Mouse (Mus musculus) embryo, embryonic 10 days (tissue): Measurements from ENCODE around the gene Acmsd.

ENCODE experiments used
- DNase-seq: peaks from one replicate; pipeline ENCODE4 v3.0.0-alpha.2; 2015; ENCODE audit warnings: low spot score

Gene Acmsd

DNA sequence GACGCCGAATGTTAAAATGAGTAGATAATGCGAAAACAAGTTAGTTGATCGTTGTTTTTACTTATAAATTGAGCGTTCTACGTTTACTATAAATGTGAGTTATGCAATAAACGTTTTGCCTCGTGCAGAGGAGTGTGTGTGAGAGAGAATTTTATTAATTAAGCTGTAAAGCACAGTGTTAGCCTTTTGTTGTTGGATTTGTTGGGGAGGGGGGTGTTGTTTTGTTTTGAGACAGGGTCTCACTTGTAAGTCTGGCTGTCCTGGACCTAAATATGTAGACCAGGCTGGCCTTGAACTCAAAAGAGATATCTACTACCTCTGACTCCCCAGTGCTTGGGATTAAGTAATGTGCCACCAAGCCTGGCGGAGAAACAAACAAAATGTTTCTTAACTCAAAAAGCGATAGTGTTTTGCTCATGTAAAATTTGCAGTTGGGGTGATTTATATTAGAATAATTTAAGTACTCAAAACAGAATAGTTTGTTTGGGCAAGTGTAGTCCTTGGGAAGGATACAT is 46.0 kb downstream of the Acmsd start:
- DNase-seq, result no peak

DNA sequence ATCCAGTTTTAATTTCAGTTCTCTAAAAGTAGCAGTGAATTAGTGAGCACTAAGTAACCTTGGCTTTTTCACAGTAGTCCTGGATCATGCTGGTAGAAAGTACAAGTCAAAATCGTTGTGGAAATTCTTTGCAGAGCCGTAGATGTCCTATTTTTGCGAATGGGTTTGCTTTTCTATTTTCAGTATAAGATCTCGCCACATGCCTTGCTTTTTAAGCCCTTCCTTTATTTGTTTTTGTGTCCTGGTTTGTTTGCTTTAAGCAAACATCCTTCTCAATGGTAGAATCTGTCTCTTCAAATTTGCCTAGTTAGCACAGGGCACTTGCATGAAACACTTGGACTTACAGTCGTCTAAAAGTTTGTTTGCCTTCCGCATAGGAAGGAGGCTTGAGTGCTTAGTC is 47.0 kb downstream of the Acmsd start:
- DNase-seq, result no peak

DNA sequence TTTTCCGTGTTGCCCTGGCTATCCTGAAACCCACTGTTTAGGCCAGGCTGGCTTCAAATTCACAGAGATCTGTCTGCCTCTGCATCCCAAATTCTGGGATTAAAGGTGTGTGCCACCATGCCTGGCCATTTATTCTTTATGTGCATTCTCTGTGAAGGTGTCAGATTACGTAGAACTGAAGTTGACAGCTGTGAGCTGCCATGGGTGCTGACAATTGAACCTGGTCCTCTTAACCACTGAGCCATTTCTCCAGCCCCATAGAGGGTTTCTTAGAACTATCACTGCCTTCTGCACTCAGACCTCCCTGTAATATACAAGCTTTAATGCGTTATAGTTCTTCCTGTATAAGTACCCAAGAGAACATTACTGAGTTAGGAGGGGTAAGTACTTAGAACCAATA is 49.4 kb downstream of the Acmsd start:
- DNase-seq, result no peak

DNA sequence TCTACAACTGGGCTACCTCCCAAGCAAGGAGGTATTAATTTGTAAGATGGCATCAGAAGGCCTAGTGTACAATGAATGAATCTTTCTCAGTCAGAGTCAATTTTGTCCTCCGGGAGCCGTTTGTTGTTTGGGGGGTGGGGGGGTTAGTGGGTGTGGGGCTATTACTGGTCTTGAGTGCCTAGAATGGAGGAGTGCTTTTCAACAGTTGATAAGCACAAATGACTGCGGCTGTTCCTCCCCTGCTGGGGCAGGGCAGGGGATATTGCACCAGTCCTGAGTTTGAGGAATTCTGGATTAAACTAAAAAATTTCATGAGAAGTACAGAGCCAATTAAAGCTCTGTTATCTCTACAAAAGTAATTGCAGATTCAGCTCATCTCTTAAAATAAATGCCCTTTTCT is 50.9 kb downstream of the Acmsd start:
- DNase-seq, result no peak

DNA sequence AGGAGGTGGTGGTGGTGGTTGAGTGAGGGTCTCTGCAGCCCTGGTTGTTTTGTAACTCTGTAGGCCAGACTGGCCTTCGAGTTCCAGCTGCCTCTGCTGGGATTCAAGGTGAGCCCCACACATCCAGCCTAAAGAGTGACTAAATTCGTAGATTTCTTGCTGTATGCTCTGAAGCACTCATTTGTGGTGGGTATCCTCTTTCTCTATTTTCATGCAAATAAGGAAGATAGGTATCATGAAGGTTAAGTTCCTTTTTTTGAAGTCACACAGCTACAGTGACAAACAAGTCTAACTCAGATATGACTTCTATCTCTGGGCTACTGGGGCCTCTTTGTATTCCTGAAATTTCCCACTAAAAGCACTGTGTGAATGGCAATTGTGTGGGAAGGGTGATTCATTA is 51.6 kb downstream of the Acmsd start:
- no peak for DNase-seq

DNA sequence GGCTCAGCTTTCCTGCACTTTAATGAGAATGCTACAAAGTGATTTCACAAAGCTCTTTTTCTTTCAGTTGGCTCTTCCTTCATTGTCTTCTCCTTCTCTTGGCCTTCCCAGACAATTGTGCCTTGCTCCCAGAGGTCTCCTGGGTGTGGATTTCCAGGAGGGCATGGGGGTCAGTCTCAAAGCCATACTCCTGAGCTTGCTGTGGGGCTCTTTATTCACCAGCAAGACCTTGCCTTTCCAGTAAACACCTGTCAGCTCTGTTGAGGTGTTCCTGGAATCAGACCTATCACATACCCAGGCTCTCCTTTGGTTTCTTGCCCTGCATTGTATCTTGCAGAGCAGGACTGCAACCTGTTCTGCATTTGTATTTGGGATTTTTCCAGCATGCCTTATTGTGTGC is 54.6 kb downstream of the Acmsd start:
- no peak for DNase-seq

DNA sequence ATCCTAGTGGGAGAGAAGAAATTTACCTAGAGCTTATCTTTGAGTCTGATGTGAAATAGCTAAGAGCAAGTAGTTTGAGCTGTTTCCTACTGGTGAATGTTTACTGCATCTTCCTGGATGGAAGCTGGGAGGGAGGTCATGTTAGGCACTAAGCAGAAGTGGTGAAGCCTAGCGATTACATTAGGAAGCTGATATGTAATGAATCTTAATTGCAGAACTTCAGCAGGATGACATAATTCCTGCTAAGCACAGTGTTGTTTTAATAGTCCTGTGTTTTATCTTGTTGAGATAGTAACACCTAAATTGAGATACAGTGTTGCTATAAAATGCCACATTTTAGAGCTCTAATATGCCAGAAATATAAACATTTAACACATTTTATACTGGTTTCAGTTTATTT is 56.7 kb downstream of the Acmsd start:
- DNase-seq, result no peak

DNA sequence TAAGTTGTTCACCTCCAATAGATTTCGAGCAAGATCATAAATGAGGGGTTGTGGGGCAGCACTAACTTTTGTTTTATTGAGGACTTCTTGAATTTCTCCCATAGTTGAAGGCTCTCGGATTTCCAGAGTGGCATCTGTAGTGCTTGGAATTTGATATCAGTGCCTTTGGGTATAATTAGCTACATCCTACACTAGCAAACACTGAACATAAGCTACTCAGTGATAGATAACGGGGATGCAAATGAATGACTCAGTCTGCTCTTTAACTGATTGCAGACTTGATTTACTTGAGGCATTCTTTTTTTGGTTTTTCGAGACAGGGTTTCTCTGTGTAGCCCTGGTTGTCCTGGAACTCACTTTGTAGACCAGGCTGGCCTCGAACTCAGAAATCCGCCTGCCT is 59.7 kb downstream of the Acmsd start:
- no peak for DNase-seq

DNA sequence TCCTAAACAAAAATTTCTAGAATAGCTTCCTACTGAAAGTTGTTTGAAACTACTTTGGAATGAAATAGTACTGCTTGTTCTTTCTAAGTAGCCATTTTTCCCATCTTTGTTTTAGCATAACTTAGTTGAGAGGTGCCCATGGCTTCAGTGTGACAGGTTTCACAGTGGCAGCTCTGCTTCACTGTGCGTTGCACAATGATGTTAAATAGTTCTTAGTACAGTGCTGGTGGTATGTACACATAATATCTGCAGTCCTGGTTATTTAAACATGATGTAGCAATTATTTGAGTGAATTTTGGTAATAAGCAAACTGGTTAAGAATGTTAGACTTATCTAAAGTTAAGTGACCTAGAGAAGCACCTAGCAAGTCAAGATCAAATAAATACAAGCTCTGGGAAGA is 64.2 kb downstream of the Acmsd start:
- no peak for DNase-seq

DNA sequence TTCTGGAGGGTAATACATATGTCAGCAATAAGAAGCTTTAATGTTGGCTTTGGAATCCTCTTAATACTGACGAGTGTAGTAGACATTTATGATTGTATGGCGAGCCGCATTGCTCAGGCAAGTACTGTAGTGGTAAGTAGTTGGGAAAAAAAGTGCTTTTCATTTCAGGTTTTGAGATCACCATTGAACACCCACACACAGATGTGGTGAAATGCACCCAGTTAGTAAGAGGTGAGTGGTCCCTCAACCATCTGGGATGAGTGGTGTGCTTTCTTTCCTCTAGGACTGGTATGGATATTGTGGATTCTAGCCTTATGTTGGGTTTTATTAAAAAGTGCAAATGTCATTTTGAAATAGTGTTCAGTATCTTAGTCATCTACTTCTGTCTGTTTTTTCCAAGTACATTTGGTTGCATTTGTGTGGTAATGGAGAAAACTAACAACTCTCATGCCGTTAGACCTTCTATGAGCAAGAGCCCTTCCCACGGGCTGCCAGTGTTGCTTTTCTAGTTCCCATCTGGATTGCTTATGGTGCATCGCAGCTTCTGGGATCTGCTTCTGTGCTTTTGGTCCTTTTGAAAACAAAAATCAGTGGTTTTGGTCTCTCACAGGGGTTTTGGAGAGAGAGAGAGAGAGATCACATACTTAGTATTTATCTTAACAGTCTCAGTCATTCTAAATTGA is 66.0 kb downstream of the Acmsd start:
- no peak for DNase-seq

DNA sequence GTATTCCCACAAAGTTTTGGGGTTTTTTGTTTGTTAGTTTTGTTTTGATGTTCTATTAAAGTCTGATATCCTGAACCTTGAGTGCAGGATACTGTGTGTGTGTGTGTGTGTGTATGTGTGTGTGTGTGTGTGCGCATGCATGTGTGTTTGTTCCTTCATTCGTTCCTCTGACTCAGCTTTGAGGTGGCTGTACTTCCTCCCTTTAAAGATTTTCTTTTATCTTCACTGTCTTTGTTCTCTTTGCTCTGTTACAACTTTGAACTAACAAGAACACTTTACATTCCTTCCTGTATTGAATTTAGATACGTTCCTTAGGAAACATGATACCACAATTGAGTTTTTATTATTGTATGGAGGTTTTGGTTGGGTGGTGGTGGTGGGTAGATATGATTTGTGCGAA is 67.1 kb downstream of the Acmsd start:
- DNase-seq, result no peak

DNA sequence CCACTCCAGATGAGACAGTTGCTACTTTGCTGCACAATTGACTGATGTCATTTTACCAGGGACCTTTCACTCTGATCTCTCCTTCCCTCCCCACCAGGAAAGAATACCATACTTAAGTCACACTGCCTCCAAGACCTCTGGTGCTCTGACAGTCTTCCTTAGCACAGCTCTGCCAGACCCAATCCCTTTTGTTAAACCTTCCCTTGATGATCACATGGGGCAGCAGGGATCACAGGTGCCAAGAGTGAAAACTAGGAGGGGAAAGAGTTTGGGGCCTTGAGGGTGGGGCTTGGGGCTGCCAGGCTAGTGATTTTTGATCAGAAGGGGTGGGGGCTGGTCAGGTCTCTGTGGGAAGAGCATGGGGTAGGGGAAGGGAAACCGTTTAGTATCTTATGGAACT is 67.5 kb downstream of the Acmsd start:
- no peak for DNase-seq

DNA sequence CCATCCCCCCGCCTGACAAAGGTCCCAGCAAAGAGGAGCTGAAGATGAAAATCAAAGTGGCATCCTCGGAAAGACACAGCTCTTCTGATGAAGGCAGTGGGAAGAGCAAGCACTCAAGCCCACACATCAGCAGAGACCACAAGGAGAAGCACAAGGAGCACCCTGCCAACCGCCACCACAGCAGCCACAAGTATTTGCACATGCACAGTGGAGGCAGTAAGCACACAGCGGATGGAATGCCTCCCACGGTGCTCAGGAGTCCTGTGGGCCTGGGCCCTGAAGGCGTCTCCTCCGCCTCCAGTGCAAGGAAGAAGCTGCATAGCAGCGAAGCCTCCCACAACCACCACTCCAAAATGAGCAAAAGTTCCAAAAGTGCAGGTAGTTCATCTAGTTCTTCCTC is 73.7 kb downstream of the Acmsd start:
- DNase-seq, result no peak

DNA sequence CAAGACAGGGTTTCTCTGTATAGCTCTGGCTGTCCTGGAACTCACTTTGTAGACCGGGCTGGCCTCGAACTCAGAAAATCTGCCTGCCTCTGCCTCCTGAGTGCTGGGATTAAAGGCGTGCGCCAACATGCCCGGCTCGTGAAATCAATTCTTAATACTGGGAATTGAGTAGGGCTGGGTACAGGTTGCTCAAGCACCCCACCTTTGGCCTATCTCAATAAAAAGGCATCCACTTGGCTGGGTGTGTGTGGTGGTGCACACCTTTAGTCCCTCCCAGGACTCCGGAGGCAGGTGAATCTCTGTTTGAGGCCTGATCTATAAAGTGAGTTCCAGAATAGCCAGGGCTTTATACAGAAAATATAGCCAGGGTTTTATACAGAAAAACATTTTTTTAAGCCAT is 79.5 kb downstream of the Acmsd start:
- no peak for DNase-seq

DNA sequence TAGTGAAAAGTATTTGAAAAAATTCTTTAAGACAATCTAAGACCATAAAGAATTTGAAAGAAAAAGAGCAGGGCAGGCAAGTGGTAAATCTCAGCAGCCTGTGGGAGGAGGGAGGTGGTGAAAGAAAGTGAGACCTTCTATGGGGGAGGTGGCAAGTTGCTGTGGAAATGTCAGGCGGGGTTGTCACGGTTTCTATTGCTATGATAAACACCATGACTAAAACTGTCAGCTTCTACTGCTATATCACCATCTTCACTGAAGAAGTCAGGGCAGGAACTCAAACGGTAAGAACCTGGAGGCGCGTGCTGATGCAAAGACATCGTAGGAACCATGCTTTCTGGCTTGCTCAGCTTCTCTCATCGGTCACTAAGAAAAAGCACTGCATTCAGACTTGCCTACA is 83.7 kb downstream of the Acmsd start:
- DNase-seq, result no peak

DNA sequence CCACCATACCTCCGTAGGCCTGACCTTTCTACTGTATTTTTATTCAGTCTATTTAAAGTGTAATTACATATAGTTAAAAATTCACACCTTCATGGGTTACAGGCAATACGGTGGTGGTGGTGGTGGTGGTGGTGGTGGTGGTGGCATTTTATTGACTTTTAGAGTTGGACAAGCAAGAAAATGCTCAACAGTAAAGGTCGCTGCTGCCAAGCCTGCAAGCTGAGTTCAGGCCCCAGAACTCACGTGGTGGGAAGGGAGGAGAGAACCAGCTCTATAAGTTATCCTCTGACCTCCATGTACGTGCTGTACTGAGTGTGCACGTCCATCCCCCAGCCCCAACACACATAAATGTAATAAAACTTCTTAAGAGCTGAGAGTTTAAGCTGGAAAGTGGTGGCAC is 87.2 kb downstream of the Acmsd start:
- DNase-seq, result no peak
